Mouse (Mus musculus) brain, embryonic 18.5 days (tissue): ENCODE data around the gene Olfr871.
"Not testable (repeated sequence)": the region's sequence is repeated elsewhere in the genome, so short reads cannot be mapped to it uniquely, and the experiment has no call there.

ENCODE experiments used
- DNase-seq: peaks from one replicate; pipeline ENCODE4 v3.0.0-alpha.2; 2012; ENCODE audit warnings: low read depth, low spot score

The Olfr871 gene

DNA sequence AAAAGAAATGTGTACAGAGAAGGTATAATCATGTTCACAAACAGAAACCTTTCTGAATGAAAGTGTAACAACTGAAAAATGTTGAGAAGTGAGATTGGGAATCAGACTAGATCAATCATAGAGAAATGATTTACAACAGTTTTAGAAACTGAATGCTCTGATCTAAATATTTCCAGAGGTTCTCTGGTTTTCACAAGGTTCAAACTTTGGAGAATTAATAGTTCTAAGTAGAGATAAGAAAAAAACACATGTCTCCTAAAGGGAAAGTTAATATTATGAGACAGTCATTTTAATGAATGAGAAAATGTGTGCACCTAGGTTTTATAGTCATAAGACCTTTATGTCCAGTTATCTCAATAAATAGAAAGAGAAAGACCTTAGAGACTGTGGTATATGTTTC, at the start of gene Olfr871:
TSS of gene Olfr871 (plus strand) at position 301 of the 400 bp plus-strand sequence.
- DNase-seq: no peak

DNA sequence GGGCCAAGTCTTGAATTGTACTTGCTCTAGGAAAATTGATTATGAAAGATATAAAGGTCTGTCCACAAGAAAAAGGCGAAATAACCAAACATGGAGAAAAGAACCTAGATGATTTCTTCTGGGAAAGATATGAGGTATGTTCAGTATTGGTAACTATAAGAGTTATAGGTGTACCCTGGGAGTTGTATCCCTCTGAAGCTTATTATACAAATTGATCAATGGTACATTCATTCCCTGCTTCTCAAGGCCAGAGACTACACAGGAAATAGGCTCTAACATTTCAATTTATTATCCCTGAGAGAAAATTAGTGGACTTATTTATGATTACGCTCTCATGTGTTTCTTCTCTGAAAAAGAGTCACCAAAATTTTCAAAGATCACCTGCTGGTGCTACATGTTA, 38.0 kb upstream of the Olfr871 start, which contains the start of gene Olfr870:
TSS of gene Olfr870 (minus strand) at position 101 of the 400 bp plus-strand sequence.
- DNase-seq: no peak

DNA sequence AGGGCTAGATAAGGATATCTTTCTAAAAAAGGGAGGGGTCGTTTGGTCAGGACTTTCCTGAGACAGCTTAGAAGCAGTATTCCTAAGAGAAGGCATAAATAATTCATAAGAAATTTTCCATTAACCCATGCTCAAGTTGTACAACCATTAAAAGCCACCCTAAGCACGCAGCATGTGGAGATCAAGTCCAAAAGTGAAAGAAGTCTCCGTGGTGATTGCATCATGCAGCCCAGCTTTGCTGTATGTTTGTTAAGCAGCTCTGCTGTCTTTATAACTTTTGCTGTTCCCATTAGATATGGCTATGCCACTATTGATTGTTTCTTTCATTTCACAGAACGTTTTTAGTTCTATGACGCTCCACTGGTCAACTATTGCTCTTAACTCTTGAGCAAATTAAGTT, 32.5 kb upstream of the Olfr871 start:
- DNase-seq: no peak

DNA sequence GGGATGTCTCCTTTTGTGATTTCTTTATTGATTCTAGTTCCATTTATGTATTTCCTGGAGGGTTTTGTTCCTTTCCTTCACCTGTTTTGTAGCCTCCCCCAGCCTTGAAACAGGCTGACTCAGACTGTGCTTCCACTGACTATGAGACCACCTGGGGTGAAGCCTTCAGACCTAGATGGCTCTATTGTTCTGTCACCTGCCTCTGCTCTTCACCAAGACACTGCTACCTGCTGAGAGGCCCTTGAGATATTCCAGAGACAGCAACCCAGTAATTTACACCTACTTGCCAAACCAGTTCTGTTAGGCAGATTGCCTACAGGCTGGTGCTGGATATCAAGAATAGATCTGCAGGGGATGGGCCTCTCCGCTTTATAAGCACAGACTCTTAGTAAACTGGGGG, 9.9 kb upstream of the Olfr871 start:
- DNase-seq: no peak

DNA sequence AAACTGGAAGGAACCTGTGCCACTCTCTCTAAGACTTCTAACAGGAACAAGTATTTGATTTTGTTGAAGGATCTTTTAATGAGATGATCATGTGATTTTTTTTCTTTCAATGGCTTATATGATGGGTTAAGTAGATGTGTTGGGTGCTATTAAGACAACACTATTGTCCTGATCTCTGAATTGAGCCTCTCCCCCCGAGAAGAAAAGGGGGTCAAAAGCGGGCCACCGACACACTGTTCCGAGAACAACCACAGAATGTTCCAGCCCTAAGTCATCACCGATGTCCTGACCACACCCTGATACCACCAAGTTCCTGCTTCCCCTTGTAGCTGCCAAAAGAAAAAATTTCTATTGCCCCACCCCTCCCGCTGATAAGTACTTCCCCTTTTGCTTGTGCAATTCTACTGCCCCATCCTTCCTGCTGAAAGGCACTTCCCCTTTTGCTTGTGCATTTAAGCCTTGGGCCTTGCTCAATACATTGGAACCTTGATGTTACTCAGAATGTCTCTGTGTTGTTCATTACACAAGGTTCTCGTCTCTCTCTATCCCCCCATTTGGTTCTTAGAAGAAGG, 8.5 kb upstream of the Olfr871 start:
- not testable (repeated sequence) for DNase-seq

DNA sequence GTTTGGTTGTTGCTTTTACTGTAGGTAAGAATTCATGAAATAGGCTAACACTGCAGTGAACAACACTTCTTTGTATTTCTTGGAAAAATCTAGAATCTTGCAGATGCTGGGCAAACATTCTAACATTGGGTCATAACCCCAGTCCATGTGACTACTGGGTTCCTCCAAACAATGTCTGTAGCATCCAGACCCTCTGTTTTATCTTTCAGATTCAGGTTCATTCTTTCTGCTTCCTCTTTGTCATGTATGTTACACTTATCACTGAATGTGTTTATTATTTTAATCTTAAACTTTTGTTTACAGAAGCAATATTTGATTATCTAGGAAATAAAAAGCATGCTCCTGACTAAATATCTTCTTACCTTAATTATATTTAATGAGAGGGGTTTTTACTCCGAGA, 1.2 kb upstream of the Olfr871 start:
- no peak for DNase-seq

DNA sequence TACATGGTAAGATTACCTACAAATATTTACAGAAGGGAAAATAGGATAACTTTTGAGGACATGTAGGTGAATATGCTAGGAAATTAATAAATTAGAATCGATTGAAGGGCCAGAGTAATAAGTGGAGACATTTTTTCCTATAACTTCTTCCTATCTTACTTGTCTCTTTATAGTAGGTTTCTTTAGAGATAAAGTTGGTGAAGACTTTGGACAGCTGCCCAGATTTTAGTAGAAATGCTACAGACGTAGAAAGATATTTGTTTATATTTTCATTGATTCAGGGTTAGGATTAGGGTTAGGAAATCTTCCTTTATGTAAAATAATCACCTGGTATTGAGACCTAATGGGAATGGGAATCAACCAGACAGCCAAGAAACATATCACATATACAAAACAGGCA, 530 bp upstream of the Olfr871 start:
- DNase-seq: no peak

DNA sequence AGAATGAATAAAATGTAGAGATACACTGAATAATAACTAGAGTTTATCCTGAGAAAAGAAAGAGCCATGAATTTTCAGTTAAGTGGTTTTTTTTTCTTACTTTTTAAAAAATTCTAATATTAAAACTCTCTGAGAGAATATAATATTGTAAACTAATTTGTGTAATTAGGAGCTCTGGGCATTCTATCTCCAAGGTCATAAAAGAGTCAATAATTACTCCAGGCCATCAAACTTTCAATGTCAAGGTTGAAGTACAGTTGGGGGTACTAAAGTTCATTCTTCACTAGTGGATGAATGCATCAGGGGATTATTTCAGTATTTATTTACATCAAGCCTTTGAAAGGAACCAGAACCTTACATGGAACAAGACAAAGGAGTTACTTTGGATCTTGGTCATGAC, 24.8 kb downstream of the Olfr871 start, which contains the start of gene Olfr872:
TSS of gene Olfr872 (plus strand) at position 301 of the 400 bp plus-strand sequence.
- DNase-seq: no peak

DNA sequence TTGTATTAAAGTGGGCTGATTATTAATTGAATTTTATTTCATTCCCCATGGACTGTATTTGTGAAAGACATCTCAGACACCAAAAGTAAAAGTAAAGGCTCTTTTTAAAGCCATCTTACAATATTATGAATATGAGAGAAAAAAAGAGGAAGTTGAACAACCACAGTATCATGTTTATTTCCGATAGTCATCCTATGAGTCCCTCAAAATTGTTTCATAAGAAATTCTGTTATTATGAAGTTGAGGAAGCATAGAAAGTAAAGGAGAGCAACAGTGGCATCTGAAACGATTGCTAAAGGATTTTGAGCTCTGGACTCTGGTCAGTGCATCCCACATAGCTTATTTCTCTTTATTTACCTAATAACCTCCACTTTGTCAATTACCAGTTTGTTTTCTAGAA, 25.4 kb downstream of the Olfr871 start:
- DNase-seq: no peak
